Mouse (Mus musculus) MEL (cell line): ENCODE data around the gene Washc4. TPM values are rescaled to one million over a fixed set of nuclear protein-coding genes. Genes with fewer than 3 reads are reported as not detected.

Source experiments
- DNase-seq: peaks from one replicate; pipeline ENCODE4 v3.0.0; 2011; ENCODE audit warnings: low read depth, low spot score
- H3K27ac ChIP-seq: 2 replicates; pipeline ENCODE4 v1.5.1; 2012; ENCODE audit warnings: low read depth, mild to moderate bottlenecking, control low read depth, low read length, moderate library complexity; ENCODE audit not compliant: control insufficient read depth
- H3K27me3 ChIP-seq, 2 experiments: fragments of 150-350 bp in 1 of 2; sonication (generic) in 1 of 2; 2 replicates each; pipeline ENCODE4 v1.6.1; 2012; ENCODE audit warnings: low read length in 2 of 2, mild to moderate bottlenecking in 2 of 2, improper control_type of control experiment in 1 of 2, moderate library complexity in 1 of 2; ENCODE audit not compliant: insufficient read depth in 2 of 2, control insufficient read depth in 1 of 2
- H3K36me3 ChIP-seq, 2 experiments: 2 replicates each; pipeline ENCODE4 v1.6.1; 2012 to 2014; ENCODE audit warnings: low read length in 2 of 2, improper control_type of control experiment in 1 of 2, inconsistent platforms in 1 of 2, mild to moderate bottlenecking in 1 of 2; ENCODE audit not compliant: insufficient read depth in 2 of 2, control insufficient read depth in 1 of 2
- H3K4me1 ChIP-seq, 2 experiments: fragments of 150-350 bp in 1 of 2; sonication (generic) in 1 of 2; 2 replicates each; pipeline ENCODE4 v1.6.1; 2012; ENCODE audit warnings: low read length in 2 of 2, improper control_type of control experiment in 1 of 2, mild to moderate bottlenecking in 1 of 2; ENCODE audit not compliant: insufficient read depth in 2 of 2, control insufficient read depth in 1 of 2
- H3K4me3 ChIP-seq, 2 experiments: fragments of 150-350 bp in 1 of 2; sonication (generic) in 1 of 2; 2 replicates each; pipeline ENCODE4 v1.5.1; 2012; ENCODE audit warnings: low read depth in 2 of 2, low read length in 2 of 2, mild to moderate bottlenecking in 2 of 2, moderate library complexity in 2 of 2, control low read depth in 1 of 2, improper control_type of control experiment in 1 of 2; ENCODE audit not compliant: control insufficient read depth in 1 of 2, insufficient read depth in 1 of 2
- H3K79me2 ChIP-seq: 2 replicates; pipeline ENCODE4 v1.6.1; 2012; ENCODE audit warnings: mild to moderate bottlenecking, low read length, moderate library complexity; ENCODE audit not compliant: control insufficient read depth, poor library complexity, insufficient read depth
- H3K9ac ChIP-seq: 2 replicates; pipeline ENCODE4 v1.6.1; 2012; ENCODE audit warnings: low read depth, mild to moderate bottlenecking, control low read depth, low read length, moderate library complexity; ENCODE audit not compliant: control insufficient read depth, poor library complexity, severe bottlenecking
- H3K9me3 ChIP-seq: fragments of 150-350 bp; sonication (generic); replicated peaks from 2 replicates; pipeline ENCODE4 v1.6.1; 2012; ENCODE audit warnings: mild to moderate bottlenecking, low read length, improper control_type of control experiment, moderate library complexity; ENCODE audit not compliant: insufficient read depth
- CHD1 ChIP-seq: IDR thresholded peaks from 2 replicates; pipeline ENCODE4 v1.6.1; 2012; ENCODE audit warnings: low read depth, mild to moderate bottlenecking, inconsistent platforms, low read length, improper control_type of control experiment
- CTCF ChIP-seq, 3 experiments: IDR thresholded peaks in 2 of 3; conservative IDR thresholded peaks in 1 of 3; 2 replicates each; pipeline ENCODE4 v1.5.1; 2011 to 2012; ENCODE audit warnings: low read length in 3 of 3, low read depth in 2 of 3, mild to moderate bottlenecking in 2 of 3, improper control_type of control experiment in 1 of 3, inconsistent platforms in 1 of 3, mixed read lengths in 1 of 3, moderate library complexity in 1 of 3; ENCODE audit not compliant: control insufficient read depth in 1 of 3, insufficient read depth in 1 of 3, poor library complexity in 1 of 3, severe bottlenecking in 1 of 3
- ELF1 ChIP-seq: IDR thresholded peaks from 2 replicates; pipeline ENCODE4 v1.6.1; 2014; ENCODE audit warnings: low read depth, mild to moderate bottlenecking, inconsistent platforms, low read length, improper control_type of control experiment, moderate library complexity
- EP300 ChIP-seq, 2 experiments: IDR thresholded peaks; 2 replicates each; pipeline ENCODE4 v1.6.1; 2011; ENCODE audit warnings: improper control_type of control experiment in 2 of 2, low read length in 2 of 2, low read depth in 1 of 2, mild to moderate bottlenecking in 1 of 2
- HCFC1 ChIP-seq: IDR thresholded peaks from 2 replicates; pipeline ENCODE4 v1.6.1; 2012; ENCODE audit warnings: low read depth, mild to moderate bottlenecking, inconsistent platforms, low read length, improper control_type of control experiment, moderate library complexity
- KAT2A ChIP-seq: conservative IDR thresholded peaks from 2 replicates; pipeline ENCODE4 v1.6.1; 2012; ENCODE audit warnings: low read depth, low read length, improper control_type of control experiment, inconsistent platforms
- MAX ChIP-seq: IDR thresholded peaks from 2 replicates; pipeline ENCODE4 v1.6.1; 2011; ENCODE audit warnings: low read length, improper control_type of control experiment
- NELFE ChIP-seq: IDR thresholded peaks from 2 replicates; pipeline ENCODE4 v1.6.1; 2011; ENCODE audit warnings: low read depth, low read length, improper control_type of control experiment
- POLR2AphosphoS2 ChIP-seq: IDR thresholded peaks from 2 replicates; pipeline ENCODE4 v1.6.1; 2011; ENCODE audit warnings: low read length, improper control_type of control experiment
- POLR2AphosphoS5 ChIP-seq: IDR thresholded peaks from 2 replicates; pipeline ENCODE4 v1.6.1; 2012; ENCODE audit warnings: low read depth, borderline replicate concordance, mild to moderate bottlenecking, inconsistent platforms, low read length, moderate library complexity, mixed read lengths
- RAD21 ChIP-seq: IDR thresholded peaks from 2 replicates; pipeline ENCODE4 v1.6.1; 2011; ENCODE audit warnings: mild to moderate bottlenecking, low read depth, low read length, improper control_type of control experiment
- RCOR1 ChIP-seq: IDR thresholded peaks from 2 replicates; pipeline ENCODE4 v1.6.1; 2012; ENCODE audit warnings: low read depth, mild to moderate bottlenecking, inconsistent platforms, low read length, improper control_type of control experiment
- SMC3 ChIP-seq: IDR thresholded peaks from 2 replicates; pipeline ENCODE4 v1.6.1; 2011; ENCODE audit warnings: low read depth, low read length, improper control_type of control experiment
- TAL1 ChIP-seq: IDR thresholded peaks from 2 replicates; pipeline ENCODE4 v1.6.1; 2012; ENCODE audit warnings: mild to moderate bottlenecking, inconsistent platforms, low read length, moderate library complexity, mixed read lengths
- UBTF ChIP-seq: IDR thresholded peaks from 2 replicates; pipeline ENCODE4 v1.6.1; 2012; ENCODE audit warnings: low read depth, mild to moderate bottlenecking, inconsistent platforms, low read length, improper control_type of control experiment, moderate library complexity, borderline replicate concordance; ENCODE audit not compliant: insufficient read depth
- USF2 ChIP-seq, 2 experiments: IDR thresholded peaks; 2 replicates each; pipeline ENCODE4 v1.6.1; 2011 to 2012; ENCODE audit warnings: improper control_type of control experiment in 2 of 2, low read length in 2 of 2, borderline replicate concordance in 1 of 2, inconsistent platforms in 1 of 2, low read depth in 1 of 2, mild to moderate bottlenecking in 1 of 2; ENCODE audit not compliant: insufficient read depth in 1 of 2
- ZC3H11A ChIP-seq: IDR thresholded peaks from 2 replicates; pipeline ENCODE4 v1.6.1; 2012; ENCODE audit warnings: low read depth, mild to moderate bottlenecking, inconsistent platforms, low read length, improper control_type of control experiment
- polyA plus RNA-seq, 2 experiments: library from polyadenylated mRNA; stranded (reverse) in 1 of 2; unstranded in 1 of 2; fragments of >175 nt in 1 of 2; fragments of >200 nt in 1 of 2; gene quantifications; 2 replicates each; pipeline versions ENCODE4 v1.2.1 to v1.2.4; 2012; ENCODE audit warnings: low replicate concordance in 2 of 2, low read depth in 1 of 2; ENCODE audit not compliant: insufficient read length in 2 of 2, insufficient read depth in 1 of 2, missing spikeins in 1 of 2
- total RNA-seq: library from RNA; depleted of rRNA; stranded (reverse); fragments of 300-350 nt; gene quantifications from 2 replicates; pipeline ENCODE4 v1.2.3, GENCODE M21; 2012

The Washc4 gene
- total and polyA plus RNA-seq, 3 experiments, result 13.6 to 16.2 TPM; not detected in 1

GRCm38 (mm10) chr10:83617366-83617765, 73.8 kb downstream of the Washc4 start:
- TF ChIP-seq ZC3H11A (peak; percentile 74), TAL1 (no peak), ELF1 (no peak), POLR2AphosphoS5 (no peak), RAD21 (peak; percentile 85), CTCF (IDR thresholded peaks at IDR 0.05 in 2 of 3, conservative IDR thresholded peaks at IDR 0.05 in 1 of 3; ENCODE audit: control insufficient read depth in 1 of 3, insufficient read depth in 1 of 3, low read depth in 2 of 3, low read length in 3 of 3, poor library complexity in 1 of 3, severe bottlenecking in 1 of 3) (peak; percentile 86 to 91 (median 90)), CHD1 (no peak), SMC3 (peak; percentile 86), POLR2AphosphoS2 (no peak)

GRCm38 (mm10) chr10:83618819-83619440, 75.4 kb downstream of the Washc4 start:
- Histone ChIP-seq H3K27me3 (no peaks in the 10 kb centered on the region), H3K9ac (no peak overlapping the region), H3K9me3 (no peaks in the 10 kb centered on the region), H3K27ac (no peak overlapping the region), H3K79me2 (no peaks in the 10 kb centered on the region), H3K4me1 (no peaks in the 10 kb centered on the region), H3K4me3 (no peak overlapping the region), H3K36me3 (no peaks in the 10 kb centered on the region)
- TF ChIP-seq MAX, result no peak
- no peak for TF ChIP-seq RCOR1
- TF ChIP-seq NELFE, result no peak
- no peak for TF ChIP-seq UBTF
- no peak for DNase-seq

More at GRCm38 (mm10) chr10:83617366-83617765, 73.8 kb downstream of the Washc4 start:
- Histone ChIP-seq H3K4me1 (no peaks in the 10 kb centered on the region), H3K4me3 (no peak overlapping the region), H3K27me3 (no peaks in the 10 kb centered on the region), H3K9ac (no peak overlapping the region), H3K9me3 (no peaks in the 10 kb centered on the region), H3K27ac (no peak overlapping the region), H3K79me2 (no peaks in the 10 kb centered on the region), H3K36me3 (no peaks in the 10 kb centered on the region)
- peak; percentile 70 for DNase-seq

GRCm38 (mm10) chr10:83620350-83621055, 77.0 kb downstream of the Washc4 start:
- Histone ChIP-seq H3K9ac (no peak overlapping the region), H3K79me2 (no peaks in the 10 kb centered on the region), H3K4me1 (no peaks in the 10 kb centered on the region), H3K9me3 (no peaks in the 10 kb centered on the region), H3K4me3 (no peak overlapping the region), H3K27ac (no peak overlapping the region), H3K36me3 (no peaks in the 10 kb centered on the region), H3K27me3 (peaks cover 0 to 2% of the 10 kb centered on the region in 2 experiments; a peak in 2 of 4 replicates)
- DNase-seq, result no peak
- TF ChIP-seq HCFC1, result no peak
- TF ChIP-seq KAT2A, result no peak
- no peak for TF ChIP-seq POLR2AphosphoS2
- TF ChIP-seq USF2 (IDR thresholded peaks at IDR 0.05; ENCODE audit: borderline replicate concordance in 1 of 2, insufficient read depth in 1 of 2, low read depth in 1 of 2, low read length in 2 of 2), result no peak
- no peak for TF ChIP-seq EP300 (IDR thresholded peaks at IDR 0.05; ENCODE audit: low read depth in 1 of 2, low read length in 2 of 2)
